Mouse (Mus musculus): ENCODE results near the gene Rab8a. TPM values are rescaled to one million over a fixed set of nuclear protein-coding genes. Genes with fewer than 3 reads are reported as not detected.
A peak's percentile ranks its signal among the peaks of the same experiment; 100 is the strongest.

Rab8a gene
- total RNA-seq, 1 experiment from 2014 or later, result 68.9 TPM

GRCm38 (mm10) chr8:72146056-72146455 lies 14.9 kb upstream of the Rab8a start:
- DNase-seq, result peak; percentile 41

- no peak for DNase-seq
Observed at GRCm38 (mm10) chr8:72146556-72146955, 14.4 kb upstream of the Rab8a start.

- no peak for DNase-seq
Observed at GRCm38 (mm10) chr8:72147266-72147665, 13.7 kb upstream of the Rab8a start.

- no peak for DNase-seq
Observed at GRCm38 (mm10) chr8:72149056-72149455, 11.9 kb upstream of the Rab8a start.

GRCm38 (mm10) chr8:72151418-72152078 lies 9.5 kb upstream of the Rab8a start:
- no peak for DNase-seq

- DNase-seq, result no peak
Observed at GRCm38 (mm10) chr8:72153382-72153781, 7.6 kb upstream of the Rab8a start.

- DNase-seq, result no peak
Observed at GRCm38 (mm10) chr8:72158096-72158495, 2.9 kb upstream of the Rab8a start.

GRCm38 (mm10) chr8:72158726-72159125 lies 2.3 kb upstream of the Rab8a start:
- DNase-seq, result no peak

GRCm38 (mm10) chr8:72160007-72160406 lies 993 bp upstream of the Rab8a start:
- no peak for DNase-seq

GRCm38 (mm10) chr8:72162821-72163220 lies 1.8 kb downstream of the Rab8a start:
- DNase-seq, result no peak

GRCm38 (mm10) chr8:72169098-72169668 lies 8.2 kb downstream of the Rab8a start:
- DNase-seq, result no peak

GRCm38 (mm10) chr8:72169681-72170249 lies 8.8 kb downstream of the Rab8a start:
- DNase-seq, result no peak

- peak; percentile 68 for DNase-seq
Observed at GRCm38 (mm10) chr8:72177346-72177925, 16.4 kb downstream of the Rab8a start.

- DNase-seq, result no peak
Observed at GRCm38 (mm10) chr8:72183554-72184202, 22.7 kb downstream of the Rab8a start.

GRCm38 (mm10) chr8:72187793-72188331 lies 26.9 kb downstream of the Rab8a start:
- no peak for DNase-seq

- DNase-seq, result no peak
Observed at GRCm38 (mm10) chr8:72189417-72190214, 28.6 kb downstream of the Rab8a start, which contains the start of gene Hsh2d. Hsh2d (plus strand) TSS chr8:72189638.

GRCm38 (mm10) chr8:72190215-72190539 lies 29.2 kb downstream of the Rab8a start:
- no peak for DNase-seq

GRCm38 (mm10) chr8:72192065-72192464 lies 31.1 kb downstream of the Rab8a start:
- DNase-seq, result no peak

GRCm38 (mm10) chr8:72197997-72198396 lies 37.0 kb downstream of the Rab8a start:
- no peak for DNase-seq

- DNase-seq, result no peak
Observed at GRCm38 (mm10) chr8:72208582-72208981, 47.6 kb downstream of the Rab8a start.

GRCm38 (mm10) chr8:72210222-72210621 lies 49.2 kb downstream of the Rab8a start:
- DNase-seq, result no peak

- DNase-seq, result no peak
Observed at GRCm38 (mm10) chr8:72210710-72211109, 49.7 kb downstream of the Rab8a start.
